Mouse (Mus musculus) gastrocnemius, adult 2 months (tissue): Measurements from ENCODE around the gene Grm1. TPM values are rescaled to one million over a fixed set of nuclear protein-coding genes. Genes with fewer than 3 reads are reported as not detected.

Source experiments
- DNase-seq: peaks from one replicate; pipeline ENCODE4 v3.0.0; 2022
- H3K27ac ChIP-seq: fragments of 200-600 bp; 2 replicates; pipeline ENCODE4 v1.8.1; 2022; ENCODE audit warnings: mild to moderate bottlenecking
- H3K4me3 ChIP-seq: fragments of 200-600 bp; 2 replicates; pipeline ENCODE4 v1.8.1; 2022; ENCODE audit warnings: mild to moderate bottlenecking, moderate library complexity
- CTCF ChIP-seq: fragments of 200-600 bp; IDR thresholded peaks from 2 replicates; pipeline ENCODE4 v1.8.1; 2022; ENCODE audit warnings: antibody characterized with exemption, mild to moderate bottlenecking, moderate library complexity
- intact Hi-C: fragments of 180-260 bp; cut with DNase I; formaldehyde crosslinking; loops from one replicate; pipeline ENCODE4 v1.15.1; 2025
- total RNA-seq, 2 experiments: library from RNA; stranded (reverse); gene quantifications; 2 replicates each; pipeline ENCODE4 v1.2.3; 2021

Gene Grm1
- total RNA-seq, 2 experiments from 2014 or later = 0.15 to 0.17 TPM

DNA sequence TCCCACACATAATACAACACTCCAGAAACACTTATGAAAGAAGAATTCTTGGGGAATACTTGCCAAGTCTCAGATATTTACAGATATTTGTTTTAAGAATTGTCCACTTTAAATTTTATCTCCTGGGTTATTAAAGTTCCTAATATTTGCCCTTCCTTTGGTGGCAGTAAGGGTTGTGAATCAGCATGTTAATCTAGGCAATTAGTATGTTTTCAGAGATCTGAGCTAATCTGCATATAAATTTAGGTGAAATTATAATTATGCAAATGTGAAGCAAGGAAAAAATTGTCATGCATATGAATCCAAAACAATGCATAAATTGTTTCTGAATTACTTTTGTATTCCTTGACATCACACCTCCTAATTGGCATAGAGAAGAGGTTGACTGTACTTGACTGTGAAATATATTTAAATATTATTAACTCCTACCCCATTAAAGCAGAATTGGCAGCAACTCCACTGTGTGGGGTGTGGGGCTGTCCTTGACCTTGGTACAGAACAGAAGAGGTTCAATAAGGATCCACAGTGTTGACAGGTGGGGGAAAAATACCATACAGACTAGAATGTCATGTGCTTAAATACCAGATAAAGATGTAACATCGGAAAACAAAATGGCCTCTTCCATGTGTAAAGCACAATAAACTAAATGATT lies 37.6 kb downstream of the Grm1 start:
- no peak for TF ChIP-seq CTCF
- Histone ChIP-seq H3K27ac (no peak overlapping the region), H3K4me3 (no peak overlapping the region)
- DNase-seq = no peak
- intact Hi-C loops = no loop called here

DNA sequence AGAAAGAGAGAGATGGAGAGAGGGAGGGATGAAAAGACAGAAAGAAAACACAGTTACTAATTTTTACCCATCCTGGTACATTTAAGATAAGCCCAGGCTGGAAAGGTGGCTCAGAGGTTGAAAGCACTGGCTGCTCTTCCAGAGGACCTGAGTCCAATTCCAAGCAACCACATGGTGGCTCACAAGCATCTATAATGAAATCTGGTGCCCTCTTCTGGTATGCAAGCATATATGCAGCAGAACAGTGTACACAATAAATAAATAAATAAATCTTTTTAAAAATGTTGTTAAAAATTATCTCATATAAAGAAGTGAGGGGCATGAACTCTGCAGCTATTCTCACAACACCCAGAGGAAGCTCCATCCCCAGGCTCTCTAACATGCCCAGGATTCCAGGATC lies 42.8 kb downstream of the Grm1 start:
- no peak for TF ChIP-seq CTCF
- Histone ChIP-seq H3K4me3 (no peak overlapping the region), H3K27ac (no peak overlapping the region)
- intact Hi-C loops = no loop called here
- no peak for DNase-seq

- intact Hi-C loops = no loop called here
- Histone ChIP-seq H3K4me3 (no peak overlapping the region), H3K27ac (no peak overlapping the region)
- no peak for DNase-seq
- no peak for TF ChIP-seq CTCF
Observed at GRCm38 (mm10) chr10:11032221-11032620, 49.9 kb downstream of the Grm1 start.

DNA sequence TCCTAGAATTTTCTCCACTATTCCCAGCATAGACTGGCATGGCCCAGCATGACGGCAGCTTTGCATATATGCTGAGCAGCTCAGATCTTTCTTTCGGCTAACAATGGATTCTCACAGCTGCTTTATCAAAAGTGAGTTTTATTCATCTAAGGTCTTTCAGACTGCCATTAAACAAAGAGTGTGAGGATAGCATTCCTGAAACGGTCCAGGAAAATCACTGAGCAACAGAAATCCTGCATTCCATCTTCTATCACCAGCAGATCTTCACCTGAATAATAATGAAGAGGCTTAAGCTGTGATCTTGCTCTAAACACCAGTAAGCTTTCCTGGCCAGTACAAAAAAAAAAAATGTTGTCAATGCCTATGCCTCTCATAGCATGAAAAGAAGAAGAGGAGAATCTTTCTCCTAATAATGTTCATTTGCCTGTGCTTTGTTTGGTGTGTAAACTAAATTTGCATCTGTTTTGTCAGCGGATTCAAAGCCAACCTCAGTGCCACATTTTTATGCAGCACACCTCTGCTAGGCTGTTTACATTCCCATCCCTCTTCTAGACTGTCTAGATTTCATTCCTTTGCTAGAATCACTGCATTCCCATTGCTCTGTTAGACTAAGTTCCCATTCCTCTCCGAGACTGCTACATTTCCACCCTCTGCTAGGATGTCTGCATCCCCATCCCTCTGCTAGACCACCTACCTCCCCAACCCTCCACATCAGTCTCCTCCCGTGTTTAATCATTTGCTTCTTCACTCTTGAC lies 56.2 kb downstream of the Grm1 start:
- Histone ChIP-seq H3K27ac (no peak overlapping the region), H3K4me3 (no peak overlapping the region)
- DNase-seq = no peak
- intact Hi-C loops = no loop called here
- no peak for TF ChIP-seq CTCF

- Histone ChIP-seq H3K4me3 (no peak overlapping the region), H3K27ac (no peak overlapping the region)
- TF ChIP-seq CTCF = no peak
- DNase-seq = no peak
- intact Hi-C loops = no loop called here
Observed at GRCm38 (mm10) chr10:11018970-11019531, 63.1 kb downstream of the Grm1 start.

GRCm38 (mm10) chr10:11013653-11014052 lies 68.5 kb downstream of the Grm1 start:
- intact Hi-C loops = no loop called here
- DNase-seq = no peak
- Histone ChIP-seq H3K4me3 (no peak overlapping the region), H3K27ac (no peak overlapping the region)
- no peak for TF ChIP-seq CTCF

DNA sequence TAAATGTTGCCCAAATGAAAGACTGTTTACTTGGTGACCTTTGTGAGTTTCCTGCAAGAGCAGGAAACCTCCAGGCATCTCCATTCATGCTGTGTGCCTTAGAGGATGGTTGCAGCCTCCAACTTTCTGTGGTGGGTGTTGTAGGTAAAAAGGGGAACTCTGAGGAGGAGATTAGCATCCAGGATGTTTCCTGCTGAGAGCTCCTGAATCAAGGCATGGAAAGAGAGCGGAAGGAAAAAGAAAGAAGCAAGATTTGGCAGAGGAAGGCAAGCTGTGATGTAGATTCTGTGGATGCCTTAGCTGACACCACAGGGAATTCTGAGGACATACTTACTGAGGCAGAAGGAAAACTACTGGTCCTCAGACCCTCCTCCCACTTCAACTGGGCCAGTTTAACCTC lies 85.4 kb downstream of the Grm1 start:
- no peak overlapping the region for H3K4me3 ChIP-seq
- intact Hi-C loops = no loop called here
- no peak overlapping the region for H3K27ac ChIP-seq
- no peak for DNase-seq
- TF ChIP-seq CTCF = no peak

- no peak overlapping the region for H3K27ac ChIP-seq
- no peak overlapping the region for H3K4me3 ChIP-seq
- DNase-seq = no peak
- no peak for TF ChIP-seq CTCF
- intact Hi-C loops = no loop called here
Observed at GRCm38 (mm10) chr10:10991708-10992107, 90.4 kb downstream of the Grm1 start.

GRCm38 (mm10) chr10:10971311-10971710 lies 110.8 kb downstream of the Grm1 start:
- intact Hi-C loops = no loop called here

GRCm38 (mm10) chr10:10964490-10965150 lies 117.5 kb downstream of the Grm1 start:
- Histone ChIP-seq H3K27ac (no peak overlapping the region), H3K4me3 (no peak overlapping the region)
- DNase-seq = no peak
- intact Hi-C loops = no loop called here
- TF ChIP-seq CTCF = no peak

More at GRCm38 (mm10) chr10:10971311-10971710, 110.8 kb downstream of the Grm1 start:
- no peak overlapping the region for H3K4me3 ChIP-seq
- H3K27ac ChIP-seq = no peak overlapping the region
- DNase-seq = no peak
- TF ChIP-seq CTCF = no peak

DNA sequence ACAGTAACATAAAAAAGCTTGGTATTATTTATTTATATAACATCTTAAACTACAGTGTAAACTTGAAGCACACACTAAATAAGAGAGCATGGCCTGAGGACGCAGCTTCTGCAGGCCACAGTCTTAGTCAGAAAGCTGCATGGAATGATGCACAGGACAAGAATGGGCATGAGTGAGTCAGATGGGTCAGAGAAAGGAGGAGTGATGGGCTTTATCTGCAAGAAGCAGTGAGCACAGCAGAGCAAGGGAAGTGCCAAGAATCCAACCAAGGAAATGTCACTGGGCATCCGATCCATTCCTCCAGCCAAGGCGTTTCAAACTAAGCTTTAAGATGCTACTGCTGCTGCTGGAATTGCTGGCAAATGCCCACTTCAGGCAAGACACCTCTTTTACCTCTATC lies 131.6 kb downstream of the Grm1 start:
- Histone ChIP-seq H3K27ac (no peak overlapping the region), H3K4me3 (no peak overlapping the region)
- intact Hi-C loops = no loop called here
- no peak for DNase-seq
- TF ChIP-seq CTCF = no peak

DNA sequence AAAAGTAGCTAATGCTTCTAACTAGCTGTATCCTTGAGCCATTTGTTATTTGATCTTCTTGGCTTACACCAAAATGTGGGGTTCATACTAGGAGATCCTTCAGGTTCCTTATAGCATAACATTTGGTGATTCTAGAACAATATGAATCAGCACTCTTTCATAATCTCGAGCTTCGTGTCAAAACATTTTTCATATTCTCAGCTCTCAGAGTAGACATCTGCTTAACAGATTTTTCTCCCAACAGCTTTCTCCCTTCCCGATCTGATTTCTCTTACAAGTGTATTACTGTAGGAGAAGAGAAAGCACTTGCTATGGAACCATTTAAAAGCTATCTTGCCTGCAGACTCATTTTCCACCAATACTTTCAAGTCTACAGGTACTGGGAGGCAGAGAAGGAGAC lies 133.0 kb downstream of the Grm1 start:
- TF ChIP-seq CTCF = no peak
- no peak for DNase-seq
- intact Hi-C loops = no loop called here
- Histone ChIP-seq H3K27ac (no peak overlapping the region), H3K4me3 (no peak overlapping the region)

- intact Hi-C loops = no loop called here
- Histone ChIP-seq H3K27ac (no peak overlapping the region), H3K4me3 (no peak overlapping the region)
- DNase-seq = no peak
- TF ChIP-seq CTCF = no peak
Observed at GRCm38 (mm10) chr10:10947531-10947930, 134.6 kb downstream of the Grm1 start.
